Mouse (Mus musculus): ENCODE results near the gene Fam155a.

- TF ChIP-seq GATA1 (IDR thresholded peaks at IDR 0.05; ENCODE audit: low read length), result no peak
- no peak for TF ChIP-seq TAL1 (IDR thresholded peaks at IDR 0.05; ENCODE audit: low read length)
Observed at GRCm38 (mm10) chr8:9204345-9205067, 566.5 kb downstream of the Fam155a start.
